Mouse (Mus musculus): ENCODE results near the gene Ppt2. TPM values are rescaled to one million over a fixed set of nuclear protein-coding genes. Genes with fewer than 3 reads are reported as not detected.

Gene Ppt2
- total RNA-seq, 2 experiments from 2014 or later: 40.5 to 42.2 TPM

DNA sequence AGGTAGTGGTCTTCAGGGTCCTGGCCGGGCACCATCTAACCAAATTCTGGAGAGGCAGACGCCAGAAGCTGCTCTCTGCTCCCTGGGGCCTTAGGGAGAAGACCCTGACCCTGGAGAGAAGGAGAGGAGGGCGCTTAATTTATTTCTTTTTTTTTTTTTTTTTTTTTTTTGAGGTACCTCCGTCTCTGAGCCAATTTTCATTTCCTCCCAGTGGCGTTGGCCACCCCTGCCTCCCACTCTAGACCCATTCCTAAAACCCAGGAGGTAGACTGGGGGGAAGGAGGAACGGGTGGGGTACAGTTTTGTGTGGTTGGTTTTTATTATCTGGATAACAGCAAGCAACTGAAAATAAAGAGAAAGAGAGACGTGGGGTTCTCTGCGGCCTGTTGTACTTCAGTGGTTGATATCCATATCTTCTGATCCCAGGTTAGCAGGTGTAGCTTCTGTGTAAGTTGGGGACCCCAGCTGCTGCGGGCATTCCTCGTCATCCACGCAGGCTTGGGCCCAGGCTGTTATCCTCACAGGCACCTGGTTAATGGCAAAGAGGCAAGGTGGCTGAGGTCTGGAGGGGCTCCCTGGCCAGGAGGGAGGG lies 15.2 kb downstream of the Ppt2 start:
- H3K27ac ChIP-seq: no peak overlapping the region
- DNase-seq: no peak
- H3K4me3 ChIP-seq: no peak overlapping the region
- no peak for TF ChIP-seq CTCF (IDR thresholded peaks at IDR 0.05)
- intact Hi-C loops (cut with DNase I): no loop called here

GRCm38 (mm10) chr17:34611050-34611449 lies 17.3 kb downstream of the Ppt2 start:
- Histone ChIP-seq H3K27ac (no peak overlapping the region), H3K4me3 (no peak overlapping the region)
- intact Hi-C loops (cut with DNase I): no loop called here
- DNase-seq: no peak
- no peak for TF ChIP-seq CTCF (IDR thresholded peaks at IDR 0.05)

- intact Hi-C loops (cut with DNase I): no loop called here
- Histone ChIP-seq H3K27ac (no peak overlapping the region), H3K4me3 (no peak overlapping the region)
- no peak for DNase-seq
- no peak for TF ChIP-seq CTCF (IDR thresholded peaks at IDR 0.05)
These were observed 20.3 kb downstream of the Ppt2 start for GRCm38 (mm10) chr17:34607997-34608396.

DNA sequence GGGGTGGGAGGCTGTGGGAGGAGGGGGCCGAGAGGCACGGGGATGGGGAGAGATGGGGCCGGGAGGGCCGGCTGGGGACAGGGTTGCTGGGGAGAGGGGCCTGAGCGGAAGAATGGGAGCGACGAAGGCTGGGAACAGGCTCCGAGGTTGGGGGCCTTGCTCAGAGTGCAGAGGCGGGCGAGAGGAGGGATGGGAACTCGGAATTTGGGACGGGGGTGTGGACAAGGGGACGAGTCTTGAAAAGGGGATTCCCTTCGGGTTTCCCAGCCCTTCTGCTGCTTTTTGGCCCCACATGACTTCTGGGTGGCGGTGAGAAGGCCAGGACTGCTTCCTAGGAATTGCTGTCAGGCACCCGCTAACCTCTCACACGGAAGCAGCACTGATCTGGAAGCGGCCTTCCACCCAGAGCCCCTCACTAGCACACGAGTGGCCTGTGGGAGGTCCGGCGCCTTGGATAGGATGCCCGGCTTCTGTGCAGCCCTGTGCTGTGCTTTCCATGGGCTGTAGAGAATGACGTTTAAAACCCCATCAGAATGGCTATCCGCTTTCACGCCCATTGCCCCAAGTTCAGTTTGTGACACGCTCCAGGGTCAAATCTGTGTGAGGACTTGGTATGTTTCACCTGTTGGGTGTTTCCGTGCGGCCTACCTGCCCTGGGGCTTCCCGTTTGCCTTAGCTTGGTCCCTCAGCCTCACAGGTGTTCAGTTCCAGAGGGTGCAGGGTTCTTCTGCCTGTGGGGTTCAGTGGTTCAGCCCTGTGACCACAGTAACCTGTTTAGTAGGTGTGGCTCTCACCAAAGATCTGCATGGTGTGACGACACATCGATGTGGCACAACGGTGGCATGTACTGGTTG lies 21.9 kb downstream of the Ppt2 start:
- intact Hi-C loops (cut with DNase I): no loop called here
- H3K27ac ChIP-seq: peak overlapping the region; percentile 96

GRCm38 (mm10) chr17:34605609-34606008 lies 22.7 kb downstream of the Ppt2 start:
- H3K27ac ChIP-seq: peak overlapping the region; percentile 96
- DNase-seq: peak; percentile 99
- intact Hi-C loops (cut with DNase I): loop anchor here (2.0 kb wide), 1 partner anchor 21 kb away; no protein-coding TSS in a partner anchor
- no peak for TF ChIP-seq CTCF (IDR thresholded peaks at IDR 0.05)
- peak overlapping the region; percentile 99 for H3K4me3 ChIP-seq

More for the DNA sequence above, 21.9 kb downstream of the Ppt2 start:
- TF ChIP-seq CTCF (IDR thresholded peaks at IDR 0.05): no peak
- peak overlapping the region; percentile 99 for H3K4me3 ChIP-seq
- no peak for DNase-seq

GRCm38 (mm10) chr17:34604511-34605237 lies 23.6 kb downstream of the Ppt2 start:
- TF ChIP-seq CTCF (IDR thresholded peaks at IDR 0.05): no peak
- Histone ChIP-seq H3K4me3 (peak overlapping the region; percentile 99), H3K27ac (peak overlapping the region; percentile 96)
- intact Hi-C loops (cut with DNase I): loop anchor here (2.0 kb wide), 1 partner anchor 22 kb away; no protein-coding TSS in a partner anchor
- DNase-seq: peak; percentile 73

DNA sequence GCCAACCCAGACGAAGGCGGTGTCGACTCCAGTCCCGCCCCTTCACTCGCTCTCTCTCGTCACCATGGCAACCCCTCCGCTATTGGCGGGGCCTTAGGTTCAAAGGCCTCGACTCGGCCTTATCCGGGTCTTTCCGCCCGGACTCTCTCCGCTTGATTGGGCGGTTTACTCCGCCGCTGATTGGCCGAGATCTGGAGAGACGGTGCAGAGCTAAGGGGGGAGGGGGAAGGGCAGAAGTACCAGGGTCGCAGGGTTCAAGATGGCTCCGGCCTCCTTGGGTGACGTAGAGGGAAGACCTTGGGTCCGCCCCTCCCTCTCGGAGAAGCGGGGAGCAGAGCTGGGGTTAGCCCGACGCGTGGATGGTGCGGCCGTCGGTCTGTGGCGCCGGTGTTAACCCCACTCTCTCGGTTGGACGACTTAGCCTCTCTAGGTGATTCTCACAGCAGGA lies 24.2 kb downstream of the Ppt2 start, which contains the start of gene Agpat1:
Gene Agpat1, plus strand, starts transcription at position 202 of the 448 bp plus-strand sequence.
- Histone ChIP-seq H3K4me3 (peak within 1 kb of the TSS; percentile 99), H3K27ac (peak within 1 kb of the TSS; percentile 96)
- DNase-seq: peak; percentile 99
- intact Hi-C loops (cut with DNase I): loop anchor here (2.0 kb wide), 1 partner anchor 23 kb away; no protein-coding TSS in a partner anchor
- no peak for TF ChIP-seq CTCF (IDR thresholded peaks at IDR 0.05)

DNA sequence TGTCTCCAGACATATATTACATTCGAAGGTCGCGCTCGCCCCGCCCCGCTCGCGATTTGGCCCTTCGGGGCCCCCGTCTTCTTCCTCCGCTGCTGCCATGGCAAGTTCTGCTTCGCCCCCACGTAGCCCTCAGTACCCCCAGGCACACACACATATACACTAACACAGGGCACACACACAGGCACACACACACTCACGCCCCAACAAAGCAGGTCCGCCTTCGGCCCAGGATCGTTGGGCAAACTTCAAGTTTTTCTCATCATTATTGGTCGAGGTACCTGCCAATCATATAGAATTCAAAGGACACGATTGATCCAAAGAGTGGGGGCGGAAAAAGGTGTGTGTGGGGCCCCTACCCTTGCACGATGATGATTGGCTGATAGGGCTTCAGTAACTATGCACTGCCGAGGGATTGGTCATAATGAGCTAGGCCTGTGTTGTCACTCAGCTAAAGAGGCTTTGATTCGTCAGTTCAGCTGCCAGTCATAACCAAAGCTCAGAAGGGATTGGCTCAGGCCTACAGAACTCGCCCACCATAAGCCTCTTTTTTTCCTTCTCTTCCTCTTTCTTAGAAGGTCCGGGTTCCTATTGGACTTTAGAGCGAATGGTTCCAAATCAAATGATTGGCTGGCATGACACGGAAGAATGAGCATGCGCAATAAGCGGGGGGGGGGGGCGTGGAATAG lies 24.8 kb downstream of the Ppt2 start, which contains the start of gene Rnf5:
Gene Rnf5, minus strand, starts transcription at position 316 of the 686 bp plus-strand sequence.
- DNase-seq: peak; percentile 97
- TF ChIP-seq CTCF (IDR thresholded peaks at IDR 0.05): no peak
- intact Hi-C loops (cut with DNase I): loop anchor here (2.0 kb wide), 1 partner anchor 23 kb away; no protein-coding TSS in a partner anchor
- H3K4me3 ChIP-seq: peak within 1 kb of the TSS; percentile 99
- peak within 1 kb of the TSS; percentile 96 for H3K27ac ChIP-seq

DNA sequence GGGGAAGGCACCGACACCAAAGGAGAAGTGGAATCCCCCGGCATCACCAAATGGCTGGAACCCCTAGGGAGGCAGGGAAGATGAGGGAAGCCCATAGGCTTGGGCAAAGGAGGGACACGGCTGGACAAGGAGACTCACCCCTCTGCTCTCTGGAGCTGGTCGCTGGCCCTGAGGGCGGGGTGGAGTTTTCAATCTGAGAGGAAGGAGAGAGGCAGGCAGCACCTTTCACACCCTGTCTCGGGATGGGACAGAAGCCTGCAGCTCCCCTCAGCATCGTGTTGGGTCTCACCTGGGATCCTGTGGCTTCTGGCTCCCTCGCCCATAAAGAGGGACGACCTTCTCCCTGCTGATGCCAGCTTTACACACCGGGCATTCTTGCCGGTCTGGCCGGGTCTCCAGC lies 26.5 kb downstream of the Ppt2 start:
- no peak for TF ChIP-seq CTCF (IDR thresholded peaks at IDR 0.05)
- H3K4me3 ChIP-seq: no peak overlapping the region
- H3K27ac ChIP-seq: no peak overlapping the region
- DNase-seq: no peak
- intact Hi-C loops (cut with DNase I): no loop called here

GRCm38 (mm10) chr17:34599891-34600290 lies 28.4 kb downstream of the Ppt2 start:
- H3K4me3 ChIP-seq: no peak overlapping the region
- intact Hi-C loops (cut with DNase I): no loop called here
- no peak overlapping the region for H3K27ac ChIP-seq
- no peak for TF ChIP-seq CTCF (IDR thresholded peaks at IDR 0.05)
- no peak for DNase-seq

DNA sequence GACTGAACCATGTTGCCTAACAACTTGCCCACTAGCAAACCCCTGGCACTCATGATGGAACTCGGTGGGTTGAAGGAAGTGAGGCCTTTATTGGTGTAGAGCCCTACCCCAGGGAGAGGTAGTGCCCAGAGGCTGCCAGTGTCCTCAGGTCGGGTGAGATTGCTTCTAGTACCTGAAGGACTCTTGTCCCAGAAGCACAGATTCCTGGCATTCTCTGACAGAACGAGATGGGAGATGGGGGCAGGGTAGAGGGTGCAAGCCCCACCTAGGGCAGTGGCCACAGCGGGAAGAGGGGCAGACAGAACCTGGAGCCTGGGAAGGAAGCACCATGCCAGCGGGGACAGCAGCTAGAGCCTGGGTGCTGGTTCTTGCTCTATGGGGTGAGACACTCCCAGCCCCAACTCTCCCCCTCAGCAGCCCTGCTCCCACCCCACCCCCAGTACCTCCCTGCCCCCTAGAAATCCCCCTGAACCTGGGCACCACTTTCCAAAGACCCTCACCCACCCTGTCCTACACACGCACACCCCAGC lies 30.7 kb downstream of the Ppt2 start, which contains the start of gene Ager:
Gene Ager, plus strand, starts transcription at position 297 of the 530 bp plus-strand sequence.
- H3K27ac ChIP-seq: peak within 1 kb of the TSS; percentile 16; the same call in 1 of the 2 replicates
- no peak within 1 kb of the TSS for H3K4me3 ChIP-seq
- no peak for DNase-seq
- no peak for TF ChIP-seq CTCF (IDR thresholded peaks at IDR 0.05)
- intact Hi-C loops (cut with DNase I): no loop called here
